Mouse (Mus musculus) liver, embryonic 12.5 days (tissue): ENCODE measurements around the gene Rexo1. TPM values are rescaled to one million over a fixed set of nuclear protein-coding genes. Genes with fewer than 3 reads are reported as not detected.
A peak's percentile ranks its signal among the peaks of the same experiment; 100 is the strongest.

ENCODE experiments used
- ATAC-seq: fragments of 200-750 bp; cut with Nextera tagmentation; 2 replicates; pipeline ENCODE4 v1.8.0; 2017; ENCODE audit warnings: moderate number of reproducible peaks, mild to moderate bottlenecking, moderate library complexity
- H3K27ac ChIP-seq: fragments of 300-500 bp; sonication (generic); 2 replicates; pipeline ENCODE4 v1.5.1; 2016; ENCODE audit warnings: mild to moderate bottlenecking
- H3K27me3 ChIP-seq: fragments of 300-500 bp; sonication (generic); replicated peaks from 2 replicates; pipeline ENCODE4 v1.6.1; 2016; ENCODE audit warnings: mild to moderate bottlenecking, moderate library complexity
- H3K36me3 ChIP-seq: fragments of 300-500 bp; sonication (generic); 2 replicates; pipeline ENCODE4 v1.6.1; 2016; ENCODE audit warnings: mild to moderate bottlenecking, moderate library complexity
- H3K4me1 ChIP-seq: fragments of 300-500 bp; sonication (generic); 2 replicates; pipeline ENCODE4 v1.6.1; 2016
- H3K4me2 ChIP-seq: fragments of 300-500 bp; sonication (generic); 2 replicates; pipeline ENCODE4 v1.6.1; 2016; ENCODE audit warnings: mild to moderate bottlenecking, moderate library complexity
- H3K4me3 ChIP-seq: fragments of 300-500 bp; sonication (generic); 2 replicates; pipeline ENCODE4 v1.5.1; 2016; ENCODE audit warnings: mild to moderate bottlenecking, moderate library complexity
- H3K9ac ChIP-seq: fragments of 300-500 bp; sonication (generic); 2 replicates; pipeline ENCODE4 v1.6.1; 2016; ENCODE audit warnings: mild to moderate bottlenecking, moderate library complexity
- H3K9me3 ChIP-seq: fragments of 300-500 bp; sonication (generic); replicated peaks from 2 replicates; pipeline ENCODE4 v1.6.1; 2016; ENCODE audit warnings: mild to moderate bottlenecking, moderate library complexity
- WGBS: fragments of 180-500 bp; shearing (Covaris S2); methylation state at CpG from one replicate; pipeline ENCODE4 v1.1.7; 2016; ENCODE audit not compliant: insufficient replicate concordance; 5-methylcytosine and 5-hydroxymethylcytosine counted together
- polyA plus RNA-seq: library from polyadenylated mRNA; unstranded; fragments of >200 nt; fragmentation: Nextera tagmentation; extraction: Ambion mirVana; gene quantifications from 2 replicates; pipeline ENCODE4 v1.2.1, GENCODE M21; 2016

The Rexo1 gene
- polyA plus RNA-seq, 1 experiment from 2014 or later = 23.9 TPM

DNA sequence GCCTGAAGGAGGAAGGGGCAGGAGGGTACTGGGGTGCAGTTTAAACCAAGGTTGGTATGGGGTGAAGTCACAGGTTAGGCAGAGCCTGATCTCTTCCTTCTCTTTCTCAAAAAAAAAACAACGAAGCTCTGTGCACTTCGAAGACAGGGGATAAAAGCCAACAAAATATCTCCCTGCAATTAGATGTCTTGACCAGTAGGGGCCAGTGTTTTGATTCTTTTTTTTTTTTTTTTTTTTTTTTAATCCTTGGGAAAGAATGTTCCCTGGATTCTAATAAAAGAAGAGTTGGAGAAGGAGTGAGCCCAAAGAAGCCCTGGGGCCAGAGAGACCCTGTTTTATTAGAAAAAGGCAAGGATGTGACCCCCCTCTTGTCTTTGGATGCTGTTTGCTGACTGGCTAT lies 42.1 kb downstream of the Rexo1 start:
- H3K27ac ChIP-seq = no peak overlapping the region
- H3K36me3 ChIP-seq = no peaks in the 10 kb centered on the region
- H3K4me2 ChIP-seq = no peak overlapping the region
- WGBS = 52% methylated on average over 2 of the region's 2 CpGs
- peaks cover 77% of the 10 kb centered on the region for H3K27me3 ChIP-seq
- H3K4me1 ChIP-seq = no peaks in the 10 kb centered on the region
- 0 out of 2 replicates have a peak, but pooled peaks cover 5% of the 10 kb centered on the region for H3K9me3 ChIP-seq
- H3K4me3 ChIP-seq = no peak overlapping the region
- no peak for ATAC-seq
- H3K9ac ChIP-seq = no peak overlapping the region

DNA sequence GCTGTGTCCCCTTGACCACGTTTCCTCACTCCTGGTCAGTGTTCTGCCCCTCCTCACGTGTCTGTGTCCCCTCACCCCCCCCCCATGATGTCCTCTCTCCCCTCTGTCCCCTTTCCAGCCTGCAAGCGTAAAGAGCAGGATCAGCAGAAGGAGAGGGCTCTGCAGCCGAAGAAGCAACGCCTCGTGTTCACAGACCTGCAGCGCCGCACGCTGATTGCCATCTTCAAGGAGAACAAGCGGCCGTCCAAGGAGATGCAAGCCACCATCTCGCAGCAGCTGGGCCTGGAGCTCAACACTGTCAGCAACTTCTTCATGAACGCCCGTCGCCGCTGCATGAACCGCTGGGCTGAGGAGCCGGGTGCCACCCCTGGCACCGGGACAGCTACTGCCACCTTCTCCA lies 47.6 kb downstream of the Rexo1 start:
- Histone ChIP-seq H3K4me3 (no peak overlapping the region), H3K27me3 (peaks cover 91% of the 10 kb centered on the region), H3K27ac (no peak overlapping the region), H3K9ac (no peak overlapping the region), H3K36me3 (no peaks in the 10 kb centered on the region), H3K4me1 (peaks cover 12% of the 10 kb centered on the region), H3K9me3 (no peaks in the 10 kb centered on the region), H3K4me2 (no peak overlapping the region)
- ATAC-seq = no peak
- WGBS = 16% methylated on average over 19 of the region's 19 CpGs

DNA sequence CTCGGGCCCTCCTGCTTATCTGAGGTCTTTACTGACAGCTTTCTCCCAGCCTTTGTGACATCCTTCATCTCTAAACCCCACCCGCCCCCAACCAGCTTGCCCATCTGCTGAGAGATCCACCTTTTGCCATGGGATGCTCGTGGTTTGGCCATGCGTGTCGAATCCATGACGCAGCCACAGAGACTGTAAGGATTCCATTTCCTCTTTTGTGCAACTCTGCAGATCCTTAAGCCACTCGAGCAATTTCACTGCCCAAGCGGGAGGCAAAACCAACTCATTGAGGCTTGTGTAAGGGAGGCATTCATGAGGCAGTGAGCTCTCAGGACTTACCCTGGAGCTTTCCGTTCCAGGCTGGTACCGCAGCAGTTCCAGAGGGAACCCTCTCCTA lies 51.1 kb downstream of the Rexo1 start:
- WGBS = 31% methylated on average over 10 of the region's 10 CpGs
- Histone ChIP-seq H3K9me3 (no peaks in the 10 kb centered on the region), H3K36me3 (no peaks in the 10 kb centered on the region), H3K4me1 (peaks cover 21% of the 10 kb centered on the region), H3K4me3 (no peak overlapping the region), H3K4me2 (peak overlapping the region; percentile 69), H3K27me3 (peaks cover 92% of the 10 kb centered on the region), H3K9ac (no peak overlapping the region), H3K27ac (no peak overlapping the region)
- ATAC-seq = no peak

DNA sequence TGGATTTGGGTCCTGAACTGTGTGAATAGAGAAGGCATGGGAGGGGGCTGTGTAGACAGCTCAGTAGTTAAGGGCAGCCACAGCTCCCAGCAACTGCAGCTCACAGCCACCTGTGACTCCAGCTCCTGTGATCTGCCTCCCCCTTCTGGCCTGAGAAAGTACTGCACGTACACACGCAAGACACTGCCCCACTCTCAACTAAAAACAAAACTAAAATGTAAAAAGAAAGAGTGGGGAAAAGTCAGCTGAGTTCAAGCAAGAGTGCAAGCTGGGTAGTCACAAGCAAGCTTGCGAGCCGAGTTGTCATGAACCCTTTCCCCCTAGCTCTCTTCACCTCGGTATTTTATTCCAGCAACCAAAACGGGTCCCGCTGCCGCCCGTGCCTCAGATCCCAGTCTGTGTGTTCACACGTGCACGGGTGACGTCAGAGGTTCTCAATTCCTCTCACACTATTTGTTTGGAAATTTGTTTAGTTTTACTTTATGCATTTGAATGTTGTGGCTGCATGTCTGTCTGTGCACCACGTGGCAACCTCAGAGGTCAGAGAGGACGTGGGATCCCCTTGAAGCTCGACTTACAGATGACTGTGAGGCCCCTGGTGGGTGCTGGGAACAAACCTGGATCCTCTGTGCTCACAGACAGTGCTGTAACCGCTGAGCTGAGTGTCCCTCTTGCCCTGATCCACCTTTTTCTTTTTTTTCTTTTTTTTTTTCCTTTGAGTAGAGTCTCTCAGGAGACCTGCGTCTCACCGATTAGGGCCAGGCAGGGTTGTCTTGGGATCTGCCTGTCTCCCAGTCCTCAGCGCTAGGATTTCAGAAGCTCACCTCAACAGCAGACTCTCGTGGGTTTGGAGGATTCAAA lies 51.7 kb downstream of the Rexo1 start:
- Histone ChIP-seq H3K27ac (no peak overlapping the region), H3K4me1 (peaks cover 21% of the 10 kb centered on the region), H3K4me2 (peak overlapping the region; percentile 69), H3K9ac (peak overlapping the region; percentile 55), H3K9me3 (no peaks in the 10 kb centered on the region), H3K4me3 (peak overlapping the region; percentile 44), H3K27me3 (peaks cover 92% of the 10 kb centered on the region), H3K36me3 (no peaks in the 10 kb centered on the region)
- 8% methylated on average over 20 of the region's 20 CpGs for WGBS
- ATAC-seq = peak; percentile 54

DNA sequence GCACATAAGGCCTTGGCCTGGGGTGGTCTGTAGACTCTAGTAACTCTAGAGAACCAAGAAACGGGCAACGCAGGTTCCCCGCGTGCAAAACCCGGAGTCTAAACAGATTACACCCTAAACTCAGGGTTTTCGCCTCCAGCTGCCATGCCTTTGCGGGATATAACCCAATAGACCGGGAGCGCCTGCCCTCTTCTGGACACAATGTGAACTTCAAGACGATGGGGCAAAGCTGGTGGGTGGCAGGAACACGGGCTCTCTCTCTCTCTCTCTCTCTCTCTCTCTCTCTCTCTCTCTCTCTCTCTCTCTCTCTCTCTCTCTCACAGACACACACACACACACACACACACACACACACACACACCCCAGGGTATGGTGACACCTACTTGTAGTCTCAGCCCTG lies 55.1 kb downstream of the Rexo1 start:
- Histone ChIP-seq H3K4me1 (peaks cover 29% of the 10 kb centered on the region), H3K36me3 (no peaks in the 10 kb centered on the region), H3K27ac (no peak overlapping the region), H3K9me3 (no peaks in the 10 kb centered on the region), H3K9ac (no peak overlapping the region), H3K4me3 (no peak overlapping the region), H3K4me2 (no peak overlapping the region), H3K27me3 (peaks cover 92% of the 10 kb centered on the region)
- 0% methylated on average over 11 of the region's 11 CpGs for WGBS
- no peak for ATAC-seq

DNA sequence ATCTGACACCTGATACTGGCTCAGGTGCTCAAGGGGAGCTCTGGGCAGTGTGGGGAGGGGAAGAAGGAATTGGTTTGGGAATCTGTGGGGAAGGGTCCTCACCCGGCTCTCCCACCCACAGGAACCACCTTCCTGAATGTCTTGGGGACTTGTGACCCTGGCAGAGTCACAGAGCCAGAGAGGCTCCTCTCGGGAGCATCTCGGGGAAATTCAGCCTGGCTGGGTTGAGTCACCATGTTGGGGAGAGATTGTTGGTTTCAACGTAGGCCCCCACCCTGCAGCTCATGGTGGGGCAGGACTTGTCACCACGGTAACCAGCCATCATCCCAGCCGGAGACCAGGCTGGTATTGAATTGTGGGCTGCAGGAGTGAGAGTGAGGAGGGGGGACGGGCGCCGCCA lies 56.6 kb downstream of the Rexo1 start:
- Histone ChIP-seq H3K4me3 (no peak overlapping the region), H3K27ac (no peak overlapping the region), H3K27me3 (peaks cover 95% of the 10 kb centered on the region), H3K4me2 (no peak overlapping the region), H3K9me3 (no peaks in the 10 kb centered on the region), H3K36me3 (no peaks in the 10 kb centered on the region), H3K4me1 (peaks cover 20% of the 10 kb centered on the region), H3K9ac (no peak overlapping the region)
- 10% methylated on average over 8 of the region's 9 CpGs for WGBS
- ATAC-seq = no peak

DNA sequence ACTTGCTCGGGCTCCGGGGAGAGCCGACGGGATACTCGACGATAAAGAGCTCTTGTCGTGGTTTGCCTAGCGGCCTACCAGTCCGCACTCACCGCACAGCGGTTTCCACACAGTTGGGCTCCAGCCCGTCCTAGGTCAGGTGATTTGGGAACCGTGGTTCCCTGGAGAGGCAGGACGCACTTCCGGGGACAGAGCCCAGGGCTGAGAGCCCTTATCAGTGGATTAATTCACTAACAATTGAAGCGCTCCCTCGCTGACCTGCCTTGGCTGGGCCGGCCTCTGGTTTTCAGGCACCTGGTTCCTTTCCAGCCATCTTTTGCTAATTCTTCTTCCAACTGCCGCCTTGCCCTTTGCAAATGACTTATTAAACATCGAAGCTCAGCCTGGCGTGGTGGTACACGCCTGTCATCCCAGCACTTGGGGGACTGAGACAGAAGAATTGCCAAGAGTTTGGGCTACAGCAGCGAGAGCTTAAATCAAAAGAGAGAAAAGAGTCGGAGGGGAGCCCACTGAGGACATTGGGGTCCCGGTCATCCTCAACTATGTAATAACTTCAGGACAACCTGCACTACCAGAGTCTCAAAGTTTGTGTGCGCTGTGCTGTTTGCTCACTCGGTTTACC lies 57.6 kb downstream of the Rexo1 start:
- no peak for ATAC-seq
- no peak overlapping the region; the same call in 1 of the 2 replicates for H3K4me3 ChIP-seq
- 5% methylated on average over 27 of the region's 27 CpGs for WGBS

DNA sequence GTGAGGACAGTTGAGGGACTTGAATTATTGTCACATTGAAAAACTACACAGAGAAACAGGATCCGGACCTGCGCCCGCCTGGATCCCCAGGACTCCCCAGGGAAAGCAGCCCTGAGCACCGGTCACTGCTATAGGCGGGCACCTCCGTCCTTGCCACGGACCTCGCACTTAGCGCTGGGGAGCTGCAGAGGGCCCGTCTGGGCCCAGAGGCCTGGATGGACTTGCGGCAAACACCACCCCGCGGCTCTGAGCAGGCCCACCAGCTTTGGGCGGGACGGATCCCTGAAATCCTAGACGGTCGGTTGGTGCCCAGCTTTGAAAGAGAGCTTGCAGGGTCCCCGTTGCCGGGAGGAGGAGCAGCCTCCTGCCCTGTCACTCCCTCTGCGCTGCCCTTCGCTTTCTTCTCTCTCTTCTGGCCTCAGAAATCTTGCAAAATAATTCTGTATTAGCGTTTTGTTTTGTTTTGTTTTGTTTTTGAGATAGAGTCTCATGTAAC lies 58.5 kb downstream of the Rexo1 start:
- Histone ChIP-seq H3K4me1 (peaks cover 17% of the 10 kb centered on the region), H3K27ac (no peak overlapping the region), H3K4me2 (no peak overlapping the region), H3K36me3 (no peaks in the 10 kb centered on the region), H3K27me3 (peaks cover 99% of the 10 kb centered on the region), H3K9ac (no peak overlapping the region), H3K9me3 (no peaks in the 10 kb centered on the region), H3K4me3 (no peak overlapping the region)
- no peak for ATAC-seq
- 7% methylated on average over 22 of the region's 22 CpGs for WGBS

More for the DNA sequence above, 57.6 kb downstream of the Rexo1 start:
- Histone ChIP-seq H3K4me1 (peaks cover 17% of the 10 kb centered on the region), H3K36me3 (no peaks in the 10 kb centered on the region), H3K4me2 (peak overlapping the region; percentile 10; the same call in 1 of the 2 replicates), H3K9ac (no peak overlapping the region), H3K9me3 (no peaks in the 10 kb centered on the region), H3K27ac (no peak overlapping the region), H3K27me3 (peaks cover 99% of the 10 kb centered on the region)

DNA sequence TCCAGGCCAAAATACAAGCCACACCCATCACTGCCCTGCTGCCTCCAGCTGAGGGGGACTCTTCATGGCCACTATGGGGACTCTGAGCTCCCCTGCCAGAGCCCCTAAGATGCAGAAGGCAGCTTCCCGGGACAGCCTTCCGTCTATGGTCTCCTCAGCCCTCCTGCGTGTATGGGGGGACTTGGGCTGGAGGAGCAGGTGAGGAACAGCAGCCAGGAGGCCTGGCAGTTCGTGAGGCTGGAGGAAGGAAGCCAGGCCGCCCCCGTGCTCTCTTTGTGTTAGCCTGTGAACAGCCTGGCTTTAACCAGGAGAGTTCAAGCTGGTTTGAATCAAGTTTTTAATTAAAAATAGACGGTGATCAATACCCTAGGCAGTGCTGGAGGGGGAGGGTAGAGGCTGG lies 59.1 kb downstream of the Rexo1 start:
- no peak overlapping the region; the same call in 1 of the 2 replicates for H3K9ac ChIP-seq
- peaks cover 12% of the 10 kb centered on the region for H3K4me1 ChIP-seq
- H3K27me3 ChIP-seq = peaks cover 99% of the 10 kb centered on the region
- no peak overlapping the region for H3K4me3 ChIP-seq
- WGBS = 3% methylated on average over 7 of the region's 7 CpGs
- no peaks in the 10 kb centered on the region for H3K9me3 ChIP-seq
- H3K4me2 ChIP-seq = no peak overlapping the region
- no peaks in the 10 kb centered on the region for H3K36me3 ChIP-seq
- ATAC-seq = no peak
- H3K27ac ChIP-seq = no peak overlapping the region

DNA sequence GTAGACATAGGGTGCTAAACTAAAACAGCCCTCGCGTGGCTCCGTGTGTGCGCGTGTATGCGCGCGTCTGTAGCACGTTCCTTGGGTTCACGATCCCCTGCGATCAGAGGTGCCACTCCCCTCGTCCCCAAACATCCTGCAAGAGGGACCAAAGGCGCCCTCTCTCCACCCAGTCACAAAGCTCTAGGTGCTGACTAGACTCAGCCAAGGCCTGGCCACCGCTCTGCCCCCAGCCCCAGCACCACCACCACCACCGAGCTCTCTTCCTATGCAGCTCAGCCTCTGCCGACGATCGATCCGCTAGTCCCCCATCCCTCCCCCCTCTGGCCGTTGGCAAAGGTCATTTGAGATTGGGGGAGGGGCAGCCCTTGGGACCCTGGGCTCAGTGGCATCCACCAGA lies 64.9 kb downstream of the Rexo1 start:
- H3K4me3 ChIP-seq = peak overlapping the region; percentile 48
- H3K36me3 ChIP-seq = no peaks in the 10 kb centered on the region
- H3K9ac ChIP-seq = no peak overlapping the region
- ATAC-seq = no peak
- peaks cover 13% of the 10 kb centered on the region; the same call in 1 of the 2 replicates for H3K4me1 ChIP-seq
- H3K27me3 ChIP-seq = peaks cover 100% of the 10 kb centered on the region
- peak overlapping the region; percentile 67 for H3K4me2 ChIP-seq
- no peak overlapping the region for H3K27ac ChIP-seq
- 4% methylated on average over 20 of the region's 20 CpGs for WGBS
- H3K9me3 ChIP-seq = no peaks in the 10 kb centered on the region

DNA sequence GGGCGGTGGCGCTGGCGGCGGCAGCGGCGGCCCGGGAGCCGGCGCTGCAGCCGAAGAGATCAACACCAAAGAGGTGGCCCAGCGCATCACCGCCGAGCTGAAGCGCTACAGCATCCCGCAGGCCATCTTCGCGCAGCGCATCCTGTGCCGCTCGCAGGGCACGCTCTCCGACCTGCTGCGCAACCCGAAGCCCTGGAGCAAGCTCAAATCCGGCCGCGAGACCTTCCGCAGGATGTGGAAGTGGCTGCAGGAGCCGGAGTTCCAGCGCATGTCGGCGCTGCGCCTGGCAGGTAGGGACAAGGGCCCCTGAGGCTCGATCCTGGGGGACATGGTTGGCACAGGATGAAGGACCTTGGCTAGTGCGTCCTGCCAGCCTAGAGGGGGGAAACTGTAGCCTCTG lies 65.5 kb downstream of the Rexo1 start:
- Histone ChIP-seq H3K27me3 (peaks cover 100% of the 10 kb centered on the region), H3K9me3 (no peaks in the 10 kb centered on the region), H3K4me1 (peaks cover 13% of the 10 kb centered on the region; the same call in 1 of the 2 replicates), H3K4me3 (peak overlapping the region; percentile 48), H3K27ac (no peak overlapping the region), H3K4me2 (peak overlapping the region; percentile 67), H3K9ac (no peak overlapping the region), H3K36me3 (no peaks in the 10 kb centered on the region)
- ATAC-seq = no peak
- WGBS = under 1% methylated on average over 34 of the region's 35 CpGs

DNA sequence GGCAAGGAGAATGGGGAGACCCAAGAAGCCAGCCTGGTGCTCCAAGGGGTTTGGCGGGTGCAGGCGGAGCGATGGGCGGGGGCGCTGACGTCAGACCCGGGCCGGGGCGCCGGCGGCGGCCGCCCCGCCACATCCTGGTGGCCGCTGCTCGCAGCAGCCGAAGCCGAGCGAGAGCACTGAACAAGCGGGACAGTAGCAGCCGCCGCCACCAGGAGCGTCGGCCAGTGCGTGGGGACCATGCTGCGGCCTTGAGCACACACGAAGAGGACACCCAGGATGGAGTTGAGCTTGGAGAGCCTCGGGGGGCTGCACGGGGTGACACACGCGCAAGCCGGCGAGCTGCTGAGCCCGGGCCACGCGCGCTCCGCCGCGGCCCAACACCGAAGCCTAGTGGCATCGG lies 66.6 kb downstream of the Rexo1 start, which contains the start of gene Onecut3:
Gene Onecut3 (plus strand): TSS at position 104 of the 400 bp plus-strand sequence.
- H3K27ac ChIP-seq = no peak within 1 kb of the TSS
- ATAC-seq = no peak
- peak within 1 kb of the TSS; percentile 67 for H3K4me2 ChIP-seq
- H3K9ac ChIP-seq = peak within 1 kb of the TSS; percentile 49
- no peaks in the 10 kb centered on the region for H3K36me3 ChIP-seq
- 1% methylated on average over 34 of the region's 42 CpGs for WGBS
- peaks cover 13% of the 10 kb centered on the region; the same call in 1 of the 2 replicates for H3K4me1 ChIP-seq
- H3K27me3 ChIP-seq = peaks cover 100% of the 10 kb centered on the region
- no peaks in the 10 kb centered on the region for H3K9me3 ChIP-seq
- peak within 1 kb of the TSS; percentile 48 for H3K4me3 ChIP-seq
